Mouse (Mus musculus) hindbrain, embryonic 12.5 days (tissue): Measurements from ENCODE around the gene Qsox1. TPM values are rescaled to one million over a fixed set of nuclear protein-coding genes. Genes with fewer than 3 reads are reported as not detected.

Experiments
- ATAC-seq: fragments of 200-750 bp; cut with Nextera tagmentation; 2 replicates; pipeline ENCODE4 v1.8.0; 2017; ENCODE audit warnings: moderate TSS enrichment; ENCODE audit not compliant: low FRiP score
- H3K27ac ChIP-seq: fragments of 300-500 bp; sonication (generic); 2 replicates; pipeline ENCODE4 v1.5.1; 2016; ENCODE audit warnings: mild to moderate bottlenecking
- H3K27me3 ChIP-seq: fragments of 300-500 bp; sonication (generic); 2 replicates; pipeline ENCODE4 v1.6.1; 2016; ENCODE audit warnings: mild to moderate bottlenecking
- H3K36me3 ChIP-seq: fragments of 300-500 bp; sonication (generic); 2 replicates; pipeline ENCODE4 v1.6.1; 2016; ENCODE audit warnings: mild to moderate bottlenecking
- H3K4me1 ChIP-seq: fragments of 300-500 bp; sonication (generic); 2 replicates; pipeline ENCODE4 v1.6.1; 2016
- H3K4me2 ChIP-seq: fragments of 300-500 bp; sonication (generic); replicated peaks from 2 replicates; pipeline ENCODE4 v1.6.1; 2016; ENCODE audit warnings: mild to moderate bottlenecking
- H3K4me3 ChIP-seq: fragments of 300-500 bp; sonication (generic); 2 replicates; pipeline ENCODE4 v1.5.1; 2016; ENCODE audit warnings: mild to moderate bottlenecking
- H3K9ac ChIP-seq: fragments of 300-500 bp; sonication (generic); 2 replicates; pipeline ENCODE4 v1.6.1; 2016; ENCODE audit warnings: mild to moderate bottlenecking, moderate library complexity
- H3K9me3 ChIP-seq: fragments of 300-500 bp; sonication (generic); replicated peaks from 2 replicates; pipeline ENCODE4 v1.6.1; 2016; ENCODE audit warnings: mild to moderate bottlenecking
- WGBS: fragments of 180-500 bp; shearing (Covaris S2); methylation state at CpG from one replicate; pipeline ENCODE4 v1.1.7; 2016; 5-methylcytosine and 5-hydroxymethylcytosine counted together
- polyA plus RNA-seq: library from polyadenylated mRNA; unstranded; fragments of >200 nt; fragmentation: Nextera tagmentation; extraction: Ambion mirVana; gene quantifications from 2 replicates; pipeline ENCODE4 v1.2.1, GENCODE M21; 2016

The Qsox1 gene
- polyA plus RNA-seq, 1 experiment from 2014 or later = 26.6 TPM

DNA sequence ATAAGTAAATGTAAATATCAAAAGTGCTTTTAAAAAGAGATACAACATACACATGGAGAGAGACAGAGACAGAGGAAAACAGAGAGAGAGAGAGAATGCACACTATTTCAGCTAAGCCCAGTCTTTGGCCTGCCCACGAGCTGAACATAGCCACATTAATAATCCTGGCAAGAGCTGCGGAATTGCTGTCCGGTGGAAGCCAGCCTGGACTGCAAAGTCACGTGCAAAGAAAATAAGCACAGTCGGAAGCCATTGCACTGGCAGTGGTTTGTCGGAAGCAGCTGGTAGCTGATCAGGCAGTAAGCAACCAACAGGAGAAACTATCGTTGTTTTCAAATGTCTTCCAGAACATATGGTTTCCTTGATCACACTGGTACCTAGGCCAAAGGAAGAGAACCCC is 55.1 kb downstream of the Qsox1 start:
- Histone ChIP-seq H3K27ac (no peak overlapping the region), H3K4me2 (no peak overlapping the region), H3K9me3 (no peaks in the 10 kb centered on the region), H3K9ac (no peak overlapping the region), H3K4me3 (no peak overlapping the region), H3K4me1 (peaks cover 3% of the 10 kb centered on the region; the same call in 1 of the 2 replicates), H3K27me3 (peaks cover 71% of the 10 kb centered on the region), H3K36me3 (no peaks in the 10 kb centered on the region)
- no peak for ATAC-seq
- WGBS = 62% methylated on average over 7 of the region's 7 CpGs

DNA sequence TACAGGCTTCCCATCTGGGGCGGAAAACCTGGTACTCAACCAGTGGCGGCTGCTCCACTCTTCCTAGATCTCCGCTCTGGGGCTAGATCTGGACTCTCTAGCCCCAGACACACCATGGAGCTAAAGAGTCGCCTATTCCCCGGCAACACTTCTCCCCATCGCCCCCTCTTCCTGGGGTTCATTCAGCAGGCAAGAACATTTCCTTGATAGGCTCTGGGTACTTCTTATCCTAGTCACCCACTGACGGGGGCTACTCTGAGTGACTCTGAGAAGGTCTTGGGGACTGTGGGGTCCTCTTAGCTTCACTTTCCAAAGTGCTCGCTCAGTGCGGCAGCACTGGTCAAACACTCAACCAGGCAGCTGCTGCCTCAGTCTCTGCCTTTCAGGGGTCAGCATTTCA is 59.3 kb downstream of the Qsox1 start:
- H3K9me3 ChIP-seq = no peaks in the 10 kb centered on the region
- peaks cover 78% of the 10 kb centered on the region for H3K27me3 ChIP-seq
- H3K4me1 ChIP-seq = peaks cover 10% of the 10 kb centered on the region; the same call in 1 of the 2 replicates
- H3K4me3 ChIP-seq = no peak overlapping the region
- 73% methylated on average over 9 of the region's 9 CpGs for WGBS
- no peak overlapping the region for H3K27ac ChIP-seq
- ATAC-seq = no peak
- no peak overlapping the region for H3K4me2 ChIP-seq
- H3K36me3 ChIP-seq = no peaks in the 10 kb centered on the region
- H3K9ac ChIP-seq = no peak overlapping the region

DNA sequence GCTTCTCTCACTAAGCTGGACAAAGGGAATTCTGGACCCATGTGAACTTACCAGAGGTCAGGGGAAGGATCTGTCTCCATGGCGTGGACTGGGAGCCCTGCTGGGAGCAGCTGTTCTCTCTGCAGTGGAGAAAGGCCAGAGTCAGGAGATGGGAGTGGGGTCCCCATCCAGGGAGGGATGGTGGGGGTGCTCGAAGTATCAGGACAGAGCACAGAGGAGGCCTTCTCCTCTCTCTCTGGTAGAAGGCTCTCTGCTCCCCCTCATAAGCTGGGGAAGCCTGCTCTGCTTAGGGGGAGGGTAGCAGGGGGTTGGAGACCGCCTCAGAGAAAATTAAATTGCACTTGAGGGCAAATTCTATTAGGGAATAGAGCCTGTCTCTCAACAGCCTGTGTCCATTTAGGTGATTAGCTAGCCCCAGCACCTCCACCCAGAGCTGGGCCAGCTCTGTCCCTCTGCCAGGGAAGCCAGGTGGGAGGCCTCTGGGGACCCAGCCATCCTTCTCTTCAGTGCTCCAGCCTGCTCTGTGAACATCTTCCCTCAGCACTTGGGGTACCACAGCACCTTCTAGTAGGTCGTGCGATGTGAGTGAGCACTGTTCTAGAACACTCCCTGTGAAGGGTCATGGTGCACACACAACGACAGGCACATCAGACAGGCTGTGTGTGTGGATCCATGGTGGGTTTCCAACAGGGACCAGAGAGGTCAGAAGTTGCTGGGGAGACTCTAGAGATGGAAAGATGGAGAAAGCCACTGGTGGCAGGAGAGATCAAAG is 61.0 kb downstream of the Qsox1 start, which contains the start of gene Lhx4:
Lhx4 (minus strand) TSS at position 201 of the 772 bp plus-strand sequence.
- no peak within 1 kb of the TSS for H3K4me3 ChIP-seq
- no peaks in the 10 kb centered on the region for H3K36me3 ChIP-seq
- H3K27ac ChIP-seq = no peak within 1 kb of the TSS
- H3K9me3 ChIP-seq = no peaks in the 10 kb centered on the region
- ATAC-seq = no peak; the same call in 1 of the 2 replicates
- 65% methylated on average over 6 of the region's 6 CpGs for WGBS
- no peak within 1 kb of the TSS for H3K9ac ChIP-seq
- H3K27me3 ChIP-seq = peaks cover 82% of the 10 kb centered on the region
- peaks cover 10% of the 10 kb centered on the region; the same call in 1 of the 2 replicates for H3K4me1 ChIP-seq
- no peak within 1 kb of the TSS for H3K4me2 ChIP-seq

DNA sequence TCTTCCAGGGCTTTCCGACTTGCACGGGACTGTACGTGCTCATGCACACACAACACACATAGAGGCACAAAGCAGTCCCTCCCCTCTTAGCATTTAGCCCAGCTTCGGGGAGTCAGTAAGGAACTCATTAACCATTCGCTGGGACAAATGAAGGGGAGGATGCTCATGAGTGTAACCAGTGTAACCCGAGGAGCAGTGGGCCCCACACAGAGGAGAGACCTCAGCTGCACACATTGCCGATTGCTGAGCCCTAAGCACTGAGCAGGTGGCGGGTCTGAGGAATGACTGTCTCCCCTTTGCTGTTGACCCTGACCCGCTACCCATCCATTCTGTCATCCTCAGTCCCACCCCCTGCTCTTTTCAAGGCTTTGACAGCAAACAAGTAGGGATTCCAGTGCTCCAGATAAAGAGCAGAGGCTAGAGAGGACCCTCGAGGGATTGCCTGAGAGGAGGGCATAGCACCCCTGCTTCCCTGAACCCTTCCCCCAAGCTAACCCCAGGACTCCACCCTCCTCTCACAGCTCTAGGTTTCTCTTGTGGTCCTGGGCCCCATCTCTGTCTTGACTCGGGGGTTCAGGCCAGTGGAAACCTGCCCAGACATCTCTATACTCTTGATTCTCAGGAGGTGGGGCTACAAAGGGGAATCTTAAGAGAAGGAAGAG is 62.0 kb downstream of the Qsox1 start:
- H3K4me2 ChIP-seq = no peak overlapping the region
- ATAC-seq = peak; percentile 70
- H3K4me1 ChIP-seq = peaks cover 10% of the 10 kb centered on the region; the same call in 1 of the 2 replicates
- 9% methylated on average over 11 of the region's 11 CpGs for WGBS
- H3K27ac ChIP-seq = no peak overlapping the region
- H3K36me3 ChIP-seq = no peaks in the 10 kb centered on the region
- H3K9ac ChIP-seq = no peak overlapping the region
- H3K9me3 ChIP-seq = no peaks in the 10 kb centered on the region
- peaks cover 93% of the 10 kb centered on the region for H3K27me3 ChIP-seq
- no peak overlapping the region for H3K4me3 ChIP-seq

DNA sequence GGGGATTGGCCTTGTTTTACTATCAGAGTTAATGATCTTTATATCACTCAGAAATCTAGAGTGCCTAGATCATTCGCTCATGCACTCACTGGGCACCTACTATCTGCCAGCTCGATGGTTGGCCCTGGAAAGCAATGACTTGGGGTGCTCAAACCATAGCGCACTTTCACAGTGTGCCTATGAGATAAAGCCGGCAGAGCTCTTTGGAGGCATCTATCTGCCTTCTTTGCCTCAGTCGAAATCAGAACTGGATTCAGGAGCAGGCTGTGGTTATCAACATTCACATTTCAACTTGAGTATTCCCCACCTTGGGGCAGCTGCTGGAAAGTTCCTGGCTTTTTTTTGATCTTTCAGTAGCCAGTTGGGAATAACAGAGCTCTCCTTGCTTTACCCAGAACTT is 64.8 kb downstream of the Qsox1 start:
- no peak overlapping the region for H3K4me3 ChIP-seq
- WGBS = 78% methylated on average over 5 of the region's 5 CpGs
- no peak overlapping the region for H3K27ac ChIP-seq
- no peak overlapping the region for H3K4me2 ChIP-seq
- H3K9me3 ChIP-seq = no peaks in the 10 kb centered on the region
- no peaks in the 10 kb centered on the region for H3K36me3 ChIP-seq
- ATAC-seq = no peak
- H3K27me3 ChIP-seq = peaks cover 92% of the 10 kb centered on the region
- H3K9ac ChIP-seq = no peak overlapping the region
- H3K4me1 ChIP-seq = peaks cover 13% of the 10 kb centered on the region

DNA sequence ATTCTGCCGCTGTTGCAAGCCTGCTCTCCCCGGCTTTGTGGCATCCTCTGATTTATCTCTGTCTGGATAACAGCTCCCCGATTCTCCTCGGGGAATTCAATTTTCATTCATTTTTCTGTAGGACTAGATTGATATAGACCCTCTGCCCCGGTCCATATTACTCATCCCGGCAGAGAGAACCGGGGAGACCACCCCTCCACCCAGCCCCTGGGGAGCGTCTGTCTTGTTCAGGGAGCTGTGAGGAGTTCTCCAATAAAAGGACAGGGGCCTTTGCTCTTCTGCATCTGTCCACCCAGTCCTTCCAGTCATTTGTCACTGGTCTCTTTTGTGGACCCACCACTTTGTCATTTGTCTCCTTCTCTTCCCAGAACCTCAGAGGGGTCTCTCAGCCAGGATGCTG is 65.7 kb downstream of the Qsox1 start:
- Histone ChIP-seq H3K4me3 (no peak overlapping the region), H3K27ac (no peak overlapping the region), H3K36me3 (no peaks in the 10 kb centered on the region), H3K27me3 (peaks cover 92% of the 10 kb centered on the region), H3K9ac (no peak overlapping the region), H3K9me3 (no peaks in the 10 kb centered on the region), H3K4me1 (peaks cover 22% of the 10 kb centered on the region), H3K4me2 (no peak overlapping the region)
- WGBS = 10% methylated on average over 8 of the region's 8 CpGs
- ATAC-seq = peak; percentile 8; the same call in 1 of the 2 replicates

DNA sequence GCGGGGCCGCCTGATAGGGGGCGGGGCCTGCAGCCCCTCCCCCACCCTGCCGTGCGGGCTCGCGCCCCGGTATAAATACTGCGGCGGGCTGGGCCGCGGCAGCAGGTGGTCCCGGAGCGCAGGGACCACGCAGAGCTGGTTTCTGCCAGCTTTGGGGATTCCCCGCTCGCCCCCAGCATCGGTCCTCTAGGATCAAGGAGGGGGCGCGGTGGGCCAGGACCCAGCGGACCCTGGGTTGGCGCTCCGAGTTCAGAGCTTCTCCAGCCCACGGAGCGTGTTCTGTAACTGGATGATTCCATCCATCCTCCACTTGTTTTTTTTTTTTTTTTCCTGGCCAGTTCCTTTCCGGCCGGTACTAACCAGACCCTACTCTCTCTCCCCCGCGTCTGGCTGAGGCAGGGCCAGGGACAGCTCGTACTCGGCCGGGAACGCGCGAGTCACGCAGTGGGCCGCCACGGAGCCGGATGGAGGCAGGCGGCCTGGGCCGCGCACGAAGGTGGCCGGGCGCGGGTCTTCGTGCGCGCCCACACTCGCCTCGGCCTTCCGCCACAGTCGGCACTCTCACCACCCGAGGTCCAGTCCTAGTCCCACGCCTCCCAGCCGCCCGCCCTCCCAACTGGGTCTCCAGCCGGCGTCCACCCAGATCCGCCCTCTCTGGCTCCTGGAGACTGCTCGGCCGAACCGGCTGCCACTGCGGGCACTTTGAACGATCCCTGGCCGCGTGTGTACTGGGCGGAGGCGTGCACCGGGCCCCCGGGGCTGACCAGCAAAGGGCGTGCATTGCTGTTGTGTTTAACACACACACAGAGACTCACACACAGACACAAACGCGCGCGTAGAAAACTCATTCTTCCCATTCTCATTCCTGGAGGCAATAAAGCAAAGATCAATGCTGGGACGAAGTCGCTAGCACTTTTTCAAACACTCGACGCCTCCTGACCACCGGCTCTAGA is 70.0 kb downstream of the Qsox1 start:
- H3K4me2 ChIP-seq = peak overlapping the region; percentile 81
- no peaks in the 10 kb centered on the region for H3K36me3 ChIP-seq
- H3K4me1 ChIP-seq = peaks cover 27% of the 10 kb centered on the region
- H3K4me3 ChIP-seq = peak overlapping the region; percentile 44
- 0 out of 2 replicates have a peak overlapping the region, but pooled peaks have one; percentile 32 for H3K9ac ChIP-seq
- H3K27me3 ChIP-seq = peaks cover 92% of the 10 kb centered on the region
- WGBS = under 1% methylated on average over 80 of the region's 81 CpGs
- peak; percentile 59 for ATAC-seq
- H3K27ac ChIP-seq = 0 out of 2 replicates have a peak overlapping the region, but pooled peaks have one; percentile 7
- H3K9me3 ChIP-seq = no peaks in the 10 kb centered on the region

DNA sequence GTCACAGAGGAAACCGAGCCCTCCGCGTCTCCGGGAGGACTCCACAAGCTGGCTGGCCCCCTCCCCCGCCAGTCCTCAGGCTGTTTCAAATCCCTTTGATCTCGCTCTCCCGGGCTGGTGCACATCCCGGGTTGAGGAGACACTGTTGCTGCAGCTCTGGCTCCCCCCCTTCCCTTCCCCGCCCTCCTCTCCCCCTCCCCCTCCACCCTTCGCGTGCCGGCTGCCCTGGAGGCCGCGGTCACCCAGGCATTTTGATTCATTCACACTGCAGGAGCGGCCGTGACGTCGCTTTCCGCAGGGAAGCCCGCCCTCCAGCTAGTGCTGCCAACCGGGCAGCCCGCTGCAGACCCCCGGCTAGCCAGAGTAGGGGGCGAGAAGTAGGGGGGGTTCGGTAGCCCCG is 70.7 kb downstream of the Qsox1 start:
- Histone ChIP-seq H3K4me3 (peak overlapping the region; percentile 44), H3K4me1 (peaks cover 27% of the 10 kb centered on the region), H3K9me3 (no peaks in the 10 kb centered on the region), H3K27ac (no peak overlapping the region), H3K9ac (0 out of 2 replicates have a peak overlapping the region, but pooled peaks have one; percentile 32), H3K36me3 (no peaks in the 10 kb centered on the region), H3K4me2 (peak overlapping the region; percentile 81), H3K27me3 (peaks cover 92% of the 10 kb centered on the region)
- under 1% methylated on average over 26 of the region's 26 CpGs for WGBS
- peak; percentile 83 for ATAC-seq

DNA sequence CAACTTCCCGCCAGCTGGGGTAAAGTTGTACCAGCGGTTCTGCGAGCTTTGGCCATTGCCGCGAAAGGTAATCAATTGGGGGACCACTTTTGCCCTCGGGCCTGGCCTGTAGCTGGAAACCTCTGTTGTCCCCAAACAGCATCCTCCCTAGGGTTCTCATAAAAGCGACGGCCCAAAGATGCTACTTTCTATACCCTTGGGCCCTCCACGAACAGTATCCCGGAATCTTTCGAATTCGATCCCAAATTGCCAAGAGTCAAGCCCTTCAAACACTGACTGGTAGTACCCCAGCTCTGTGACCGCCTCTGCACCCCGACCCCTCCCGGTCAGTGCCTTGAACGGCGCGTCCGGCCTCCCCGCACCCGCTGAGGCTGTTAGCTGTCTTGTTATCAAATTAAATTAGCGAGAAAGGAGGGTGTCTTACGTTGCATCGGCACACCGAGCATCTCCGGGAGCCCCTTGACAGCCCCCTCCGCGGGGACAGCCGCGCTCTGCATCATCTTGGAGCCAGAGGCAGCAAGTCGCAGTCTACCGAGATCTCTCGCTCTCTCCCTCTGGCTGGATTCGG is 71.2 kb downstream of the Qsox1 start:
- ATAC-seq = peak; percentile 36
- Histone ChIP-seq H3K27me3 (peaks cover 92% of the 10 kb centered on the region), H3K4me1 (peaks cover 27% of the 10 kb centered on the region), H3K27ac (peak overlapping the region; percentile 26; the same call in 1 of the 2 replicates), H3K9me3 (no peaks in the 10 kb centered on the region), H3K9ac (no peak overlapping the region), H3K4me2 (peak overlapping the region; percentile 81), H3K36me3 (no peaks in the 10 kb centered on the region), H3K4me3 (peak overlapping the region; percentile 44)
- WGBS = under 1% methylated on average over 34 of the region's 34 CpGs

DNA sequence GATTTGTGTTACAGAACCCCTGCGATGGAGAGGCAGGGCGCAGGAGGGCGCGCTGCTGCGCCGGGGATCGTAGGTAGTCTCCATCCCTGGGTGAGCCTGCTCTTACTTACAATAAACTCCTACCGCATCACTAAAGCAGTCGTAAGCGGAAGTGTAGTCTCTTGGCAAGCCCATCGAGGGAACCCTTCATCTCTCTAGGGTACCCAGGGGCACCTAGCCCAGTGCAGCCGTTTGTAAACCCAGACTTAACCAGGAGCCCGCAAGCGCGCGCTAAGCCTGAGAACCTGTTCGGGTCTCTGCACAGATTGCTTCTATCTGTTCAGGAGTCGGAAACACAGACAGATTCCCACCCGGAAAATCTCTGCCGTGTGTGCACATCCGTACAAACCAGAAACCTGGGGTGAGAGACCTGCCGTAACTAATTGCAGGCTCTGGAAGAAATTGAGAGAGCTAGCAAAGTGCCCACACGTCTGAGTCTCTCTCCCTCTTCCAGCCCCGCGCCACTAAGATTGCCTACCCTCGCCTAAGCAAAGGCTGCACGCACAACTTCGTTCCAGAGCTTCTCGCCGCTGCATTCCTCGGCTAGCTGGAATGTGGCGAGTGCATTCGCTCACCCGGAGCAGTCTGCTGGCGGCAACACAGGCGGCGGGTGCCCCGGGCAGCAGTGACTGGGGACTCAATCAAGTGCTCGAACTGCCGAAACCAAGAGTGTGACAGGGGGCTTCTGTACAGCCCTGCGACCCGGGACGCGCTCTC is 71.9 kb downstream of the Qsox1 start:
- H3K36me3 ChIP-seq = no peaks in the 10 kb centered on the region
- ATAC-seq = no peak
- under 1% methylated on average over 44 of the region's 44 CpGs for WGBS
- H3K4me3 ChIP-seq = peak overlapping the region; percentile 44
- no peak overlapping the region for H3K9ac ChIP-seq
- peaks cover 27% of the 10 kb centered on the region for H3K4me1 ChIP-seq
- peak overlapping the region; percentile 81 for H3K4me2 ChIP-seq
- peak overlapping the region; percentile 26; the same call in 1 of the 2 replicates for H3K27ac ChIP-seq
- no peaks in the 10 kb centered on the region for H3K9me3 ChIP-seq
- peaks cover 92% of the 10 kb centered on the region for H3K27me3 ChIP-seq

DNA sequence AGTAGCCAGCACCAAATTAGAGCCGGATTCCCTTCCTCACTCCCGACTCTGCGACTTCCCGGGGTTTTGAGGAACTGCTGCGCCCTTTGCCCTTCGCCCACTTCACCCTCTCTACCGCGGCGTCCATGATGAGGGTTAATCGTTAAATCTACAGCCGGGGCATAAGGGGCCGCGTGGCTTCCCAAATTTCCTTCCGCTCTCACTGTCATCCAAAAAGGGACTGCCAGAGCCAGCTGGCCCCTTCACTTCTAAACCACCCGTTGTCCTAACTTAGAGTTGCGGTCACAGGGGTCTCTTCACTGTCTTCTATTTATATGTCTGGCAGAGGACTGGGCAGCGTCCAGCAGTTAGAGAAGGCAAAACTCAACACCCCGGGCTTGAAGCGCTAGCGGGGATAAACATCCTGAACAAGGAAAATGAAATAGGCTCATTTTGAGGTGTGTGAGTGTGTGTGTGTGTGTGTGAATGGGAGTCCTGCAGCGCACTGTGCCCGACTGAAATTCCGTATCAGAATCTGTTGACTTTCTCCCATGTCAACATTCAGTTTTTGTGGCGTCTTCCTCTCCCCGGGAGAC is 74.8 kb downstream of the Qsox1 start:
- no peaks in the 10 kb centered on the region for H3K36me3 ChIP-seq
- WGBS = under 1% methylated on average over 25 of the region's 25 CpGs
- no peak for ATAC-seq
- peaks cover 98% of the 10 kb centered on the region for H3K27me3 ChIP-seq
- H3K4me1 ChIP-seq = peaks cover 25% of the 10 kb centered on the region
- H3K9ac ChIP-seq = no peak overlapping the region
- H3K4me3 ChIP-seq = peak overlapping the region; percentile 8; the same call in 1 of the 2 replicates
- H3K27ac ChIP-seq = no peak overlapping the region
- no peaks in the 10 kb centered on the region for H3K9me3 ChIP-seq
- no peak overlapping the region for H3K4me2 ChIP-seq
